Mouse (Mus musculus) CH12F3 (cell line): Measurements from ENCODE around the gene Stag2.

ENCODE experiments used
- in situ Hi-C: fragments of 300-500 bp; cut with MboI; formaldehyde crosslinking; loops from 2 replicates; pipeline ENCODE4 v1.14.3; 2020; ENCODE audit warnings: low sequenced_read_pairs

Stag2 gene

DNA sequence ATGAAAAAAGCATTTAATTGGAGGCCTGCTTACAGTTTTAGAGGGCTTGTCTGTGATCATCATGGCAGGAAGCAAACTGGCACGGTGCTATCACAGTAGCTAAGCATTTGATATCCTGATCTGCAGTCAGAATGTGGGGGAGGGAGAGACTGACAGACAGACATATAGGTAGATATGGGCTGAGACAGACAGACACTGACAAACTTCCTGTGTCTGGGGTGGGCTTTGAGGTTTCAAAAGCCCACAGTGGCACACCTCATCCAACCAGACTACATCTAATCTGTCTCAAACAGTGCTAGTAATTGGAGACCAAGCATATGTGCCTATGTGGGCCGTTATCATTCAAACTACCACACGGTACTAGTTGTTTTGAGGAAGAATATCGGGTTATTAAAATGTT is 53.4 kb downstream of the Stag2 start:
- in situ Hi-C loops, result no loop called here

GRCm38 (mm10) chrX:42215742-42216141 is 66.6 kb downstream of the Stag2 start:
- in situ Hi-C loops, result no loop called here

- in situ Hi-C loops, result no loop called here
These were observed 101.2 kb downstream of the Stag2 start for GRCm38 (mm10) chrX:42250342-42250741.

DNA sequence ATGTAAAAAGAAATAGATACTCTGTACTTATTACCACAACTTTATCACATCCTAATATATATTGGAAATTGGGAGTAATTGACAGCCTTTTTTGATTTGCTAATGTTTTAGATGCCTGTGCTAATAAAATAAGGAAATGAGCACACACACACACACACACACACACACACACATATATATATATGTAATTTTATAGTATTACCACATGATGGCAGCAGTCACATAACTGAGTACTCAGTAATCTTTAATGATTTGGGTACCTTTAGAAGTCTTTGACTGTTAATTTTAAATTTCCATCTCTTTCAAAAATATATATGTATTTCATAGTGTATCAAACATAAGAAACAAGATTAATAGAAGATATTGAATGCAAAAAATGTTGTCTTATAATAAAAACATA is 123.6 kb downstream of the Stag2 start:
- in situ Hi-C loops, result no loop called here

GRCm38 (mm10) chrX:42290215-42290614 is 141.1 kb downstream of the Stag2 start:
- in situ Hi-C loops, result no loop called here

DNA sequence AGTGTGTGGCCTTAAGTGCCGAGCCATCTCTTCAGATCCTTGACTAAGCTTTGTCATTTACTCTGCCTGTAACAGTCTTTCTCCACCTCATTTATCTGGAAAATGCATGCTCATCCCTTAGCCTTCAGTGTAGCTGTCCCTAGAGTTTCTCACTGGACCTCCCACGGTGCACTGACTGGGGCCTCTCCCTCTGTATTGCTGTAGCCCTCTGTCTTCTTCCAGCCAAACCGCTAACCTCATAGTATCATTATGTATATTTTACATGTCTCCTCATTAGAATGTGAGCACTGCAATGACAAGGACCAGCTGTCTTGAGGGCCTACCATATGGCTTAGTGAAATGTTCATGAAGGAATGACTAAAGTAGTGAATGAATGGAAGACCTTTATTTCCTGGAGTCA is 166.1 kb downstream of the Stag2 start:
- in situ Hi-C loops, result no loop called here

DNA sequence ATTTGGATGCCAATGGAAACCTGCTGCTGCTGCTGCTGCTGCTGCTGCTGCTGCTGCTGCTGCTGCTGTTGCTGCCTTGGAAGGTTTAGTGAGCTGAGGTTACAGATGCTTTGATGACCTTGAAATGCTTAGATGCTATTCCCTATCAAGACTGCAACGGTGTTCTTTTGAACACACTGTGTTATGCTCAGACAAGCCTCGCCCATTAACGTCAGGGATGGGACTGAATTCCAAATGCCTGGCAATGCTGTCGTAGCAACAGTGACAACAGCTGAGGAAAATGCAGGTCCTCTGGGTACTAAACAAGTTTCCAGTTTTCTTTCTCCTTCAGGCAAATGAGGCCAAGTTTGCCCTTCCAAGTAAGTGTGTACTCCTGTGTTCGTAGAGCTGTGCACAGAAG is 171.3 kb downstream of the Stag2 start:
- in situ Hi-C loops, result no loop called here

GRCm38 (mm10) chrX:42321200-42321773 is 172.2 kb downstream of the Stag2 start:
- in situ Hi-C loops, result no loop called here

GRCm38 (mm10) chrX:42324848-42325247 is 175.7 kb downstream of the Stag2 start:
- in situ Hi-C loops, result no loop called here
